Mouse (Mus musculus) lung, postnatal 0 days (tissue): ENCODE measurements at regions not wholly inside any gene's neighbourhood (a gene's known extent, or its start where the extent isn't known, plus 50 kb on each side); places are given as distances from the start of the nearest gene placed in this dataset.

Experiments used
- CTCF ChIP-seq: IDR thresholded peaks from 2 replicates; pipeline ENCODE4 v1.5.1; 2016; ENCODE audit warnings: antibody characterized with exemption, mild to moderate bottlenecking
- EP300 ChIP-seq: IDR thresholded peaks from 2 replicates; pipeline ENCODE4 v1.6.1; 2016; ENCODE audit warnings: antibody characterized with exemption, mild to moderate bottlenecking, control low read depth

DNA sequence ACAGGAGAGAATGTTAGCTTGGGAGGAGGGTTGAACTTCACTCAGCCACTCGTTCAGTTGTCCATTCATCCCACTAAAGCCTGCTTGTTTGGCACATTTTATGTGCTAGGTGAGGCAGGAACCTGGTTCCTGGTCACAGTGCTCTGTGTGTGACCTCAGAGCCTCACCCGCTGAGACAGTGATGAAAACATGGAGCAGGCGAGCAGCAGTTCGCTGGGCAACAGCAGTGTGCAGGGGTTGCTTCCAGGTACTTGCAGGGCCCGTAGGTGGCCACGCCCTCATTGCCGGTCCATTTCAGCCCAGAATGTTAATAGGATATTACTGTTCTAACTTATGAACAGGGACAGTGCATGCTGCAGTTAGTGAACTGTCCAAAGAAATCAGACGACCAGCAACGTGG is 285.7 kb downstream of the Rngtt start:
- TF ChIP-seq CTCF (no peak), EP300 (no peak)
